Mouse (Mus musculus) leukemia stem cell, adult 10-12 weeks (primary cell): ENCODE measurements around the gene B4galt1. TPM values are rescaled to one million over a fixed set of nuclear protein-coding genes. Genes with fewer than 3 reads are reported as not detected.

Experiments used
- polyA plus RNA-seq: library from polyadenylated mRNA; stranded (reverse); fragments of >175 nt; gene quantifications from 2 replicates; pipeline ENCODE4 v1.2.3, GENCODE M21; 2012; ENCODE audit warnings: low replicate concordance

The B4galt1 gene
- polyA plus RNA-seq = 50.1 and 56.8 TPM in 2 replicates

GRCm38 (mm10) chr4:40853565-40854386 lies at the start of gene B4galt1:
Gene B4galt1 (minus strand): TSS chr4:40854005.

GRCm38 (mm10) chr4:40757780-40758420 lies 95.9 kb downstream of the B4galt1 start, which contains the start of gene Smu1:
Gene Smu1 (minus strand): TSS chr4:40757923.

Other genes starting within 250 kb of the B4galt1 start
- 0.60 and 1.1 TPM in 2 replicates for gene Aptx, start 150.8 kb downstream of the B4galt1 start, polyA plus RNA-seq
- 10.7 and 51.5 TPM in 2 replicates for gene Dnaja1, start 131.9 kb downstream of the B4galt1 start, polyA plus RNA-seq
- 3.1 and 4.9 TPM in 2 replicates for gene Smu1, start 96.1 kb downstream of the B4galt1 start, polyA plus RNA-seq
- gene Spink4, start 66.0 kb upstream of the B4galt1 start, polyA plus RNA-seq = not detected in 2 replicates
- 378 and 445 TPM in 2 replicates for gene Bag1, start 94.3 kb upstream of the B4galt1 start, polyA plus RNA-seq
- 2.1 and 2.2 TPM in 2 replicates for gene Chmp5, start 94.4 kb upstream of the B4galt1 start, polyA plus RNA-seq
- 11.2 and 13.3 TPM in 2 replicates for gene Nfx1, start 116.9 kb upstream of the B4galt1 start, polyA plus RNA-seq
- gene Aqp7, start 194.1 kb upstream of the B4galt1 start, polyA plus RNA-seq = not detected in 2 replicates
- gene Aqp3, start 244.2 kb upstream of the B4galt1 start, polyA plus RNA-seq = 0.64 TPM in 1 of 2 replicates, not detected in the other